Mouse (Mus musculus) kidney, adult 18-20 months (tissue): Measurements from ENCODE around the gene Inka1.

Experiments
- DNase-seq: peaks from one replicate; pipeline ENCODE4 v3.0.0; 2021

Inka1 gene

GRCm38 (mm10) chr9:107983421-107983890, 2.2 kb downstream of the Inka1 start:
- DNase-seq = peak; percentile 75

GRCm38 (mm10) chr9:107982681-107983346, 2.9 kb downstream of the Inka1 start, which contains the start of gene Gm20661:
Gene Gm20661 (plus strand): TSS chr9:107983058.
- peak; percentile 59 for DNase-seq

GRCm38 (mm10) chr9:107981684-107982605, 3.7 kb downstream of the Inka1 start:
- DNase-seq = no peak

DNA sequence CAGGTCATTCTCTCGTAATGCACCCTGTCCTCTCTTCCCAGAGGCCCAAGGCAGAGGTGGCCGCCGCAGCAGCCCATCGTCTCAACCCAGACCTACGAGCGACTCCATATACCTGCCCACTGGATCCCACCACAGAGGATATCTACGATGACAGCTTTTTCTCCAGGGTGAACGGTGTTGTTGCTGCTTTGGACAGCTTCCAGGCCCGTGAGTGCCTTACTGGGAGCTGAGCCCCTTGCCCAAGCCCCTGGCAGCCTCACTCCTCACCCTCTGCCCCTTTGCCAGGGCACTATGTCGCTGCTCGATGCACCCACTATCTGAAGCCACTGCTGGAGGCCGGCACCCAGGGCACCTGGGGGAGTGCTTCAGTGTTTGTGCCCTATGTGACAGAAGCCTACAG, 6.9 kb downstream of the Inka1 start:
- no peak for DNase-seq

GRCm38 (mm10) chr9:107975399-107976386, 10.0 kb downstream of the Inka1 start, which contains the start of gene Uba7:
Gene Uba7 (plus strand): TSS chr9:107975505.
- DNase-seq = peak; percentile 28

- no peak for DNase-seq
Measured at GRCm38 (mm10) chr9:107974491-107975171, 11.0 kb downstream of the Inka1 start.

GRCm38 (mm10) chr9:107971690-107972541, 13.8 kb downstream of the Inka1 start:
- DNase-seq = peak; percentile 16

GRCm38 (mm10) chr9:107970311-107970710, 15.4 kb downstream of the Inka1 start:
- no peak for DNase-seq

DNA sequence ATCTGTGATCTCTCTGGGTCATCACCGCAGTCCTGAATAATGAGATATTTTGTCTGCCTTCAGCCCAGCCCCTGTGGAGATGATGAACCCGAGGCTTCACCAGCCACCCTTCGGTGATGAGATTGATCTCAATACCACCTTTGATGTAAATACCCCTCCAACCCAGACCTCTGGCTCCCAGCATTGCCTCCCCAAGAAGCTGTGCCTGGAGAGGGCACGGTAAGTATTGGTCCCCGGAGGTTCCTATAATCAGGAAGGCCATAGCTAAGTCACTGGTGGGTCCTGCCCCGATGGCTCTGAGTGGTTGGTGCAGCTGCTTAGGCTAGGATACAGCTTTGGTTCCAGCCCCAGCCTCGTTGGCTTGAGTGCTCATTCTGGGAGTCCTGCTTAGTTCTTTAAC, 17.1 kb downstream of the Inka1 start:
- DNase-seq = no peak

- DNase-seq = no peak
Measured at GRCm38 (mm10) chr9:107967437-107967836, 18.2 kb downstream of the Inka1 start.

GRCm38 (mm10) chr9:107966676-107967075, 19.0 kb downstream of the Inka1 start:
- no peak for DNase-seq

DNA sequence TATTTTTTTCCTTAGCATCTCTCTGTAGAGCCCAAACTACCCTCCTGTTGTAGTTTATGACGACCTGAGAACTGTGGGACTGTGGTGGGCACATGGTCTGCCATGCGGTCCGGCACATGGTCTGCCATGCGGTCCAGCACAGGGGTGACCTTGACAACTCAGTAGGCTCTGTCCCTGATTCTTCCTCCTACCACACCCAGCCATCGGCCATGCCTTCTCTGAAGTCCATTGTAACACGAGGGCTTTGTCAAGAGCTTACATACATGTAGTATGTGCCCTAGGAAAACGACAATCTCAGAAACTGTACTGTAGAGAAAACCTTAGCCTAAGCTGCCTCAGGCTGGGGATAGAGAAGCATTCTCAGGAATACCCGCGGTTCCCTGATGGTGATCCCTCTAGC, 21.0 kb downstream of the Inka1 start:
- no peak for DNase-seq

DNA sequence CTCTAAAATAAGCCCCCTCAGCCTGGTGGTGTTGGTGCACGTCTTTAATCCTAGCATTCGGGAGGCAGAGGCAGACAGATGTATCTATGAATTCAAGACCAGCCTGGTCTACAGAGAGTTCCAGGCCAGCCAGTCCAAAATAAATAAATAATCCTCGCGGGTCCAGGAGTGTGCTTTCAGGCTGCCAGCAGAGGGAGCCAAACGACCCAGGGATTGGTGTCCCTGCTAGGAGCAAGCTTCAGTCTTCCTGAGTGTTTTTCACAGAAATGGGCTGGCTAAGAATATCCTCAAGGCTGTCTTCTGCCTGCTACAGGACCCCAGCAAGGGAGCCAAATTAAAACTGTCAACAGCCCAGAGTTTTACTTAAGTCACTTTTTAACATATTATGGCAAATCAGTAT, 22.0 kb downstream of the Inka1 start:
- DNase-seq = peak; percentile 78

- no peak for DNase-seq
Measured at GRCm38 (mm10) chr9:107962916-107963315, 22.8 kb downstream of the Inka1 start.

DNA sequence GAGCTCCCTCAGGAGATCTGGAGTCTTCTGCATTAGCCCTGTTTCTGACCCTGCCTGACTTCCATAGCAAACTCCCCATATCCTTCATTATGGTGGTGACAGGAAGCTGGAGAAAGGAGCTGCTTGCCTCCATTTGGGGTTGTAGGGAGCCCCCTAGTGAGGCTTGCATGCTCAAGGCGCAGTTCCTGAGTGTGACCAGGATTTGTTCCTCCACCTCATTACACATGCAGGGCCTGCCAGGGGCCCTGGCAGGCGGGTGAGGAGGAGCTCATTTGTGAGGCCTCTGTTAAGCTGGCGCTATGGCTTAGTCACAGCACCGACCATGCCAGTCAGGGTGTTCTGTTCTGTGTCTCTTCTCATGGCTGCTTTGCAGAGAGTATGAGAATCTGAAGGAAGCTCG, 23.8 kb downstream of the Inka1 start:
- DNase-seq = no peak

DNA sequence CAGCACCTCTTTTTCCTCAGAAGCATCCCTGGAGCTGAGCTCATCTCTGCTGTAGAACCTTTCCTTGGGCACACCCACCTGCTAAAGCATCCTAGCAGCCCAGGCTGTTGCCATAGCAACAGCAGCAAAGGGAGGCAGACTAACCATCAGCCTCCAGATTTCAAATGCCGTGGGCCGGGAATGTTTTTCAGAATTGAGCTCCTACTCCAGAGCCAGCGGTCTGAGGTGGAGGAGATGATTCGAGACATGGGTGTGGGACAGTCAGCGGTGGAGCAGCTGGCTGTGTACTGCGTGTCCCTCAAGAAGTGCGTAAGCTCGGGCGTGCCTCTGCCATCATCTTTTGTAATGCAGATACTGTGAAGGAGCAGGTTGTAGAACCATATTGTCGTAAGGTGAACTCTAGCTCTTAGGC, 24.3 kb downstream of the Inka1 start:
- DNase-seq = no peak

DNA sequence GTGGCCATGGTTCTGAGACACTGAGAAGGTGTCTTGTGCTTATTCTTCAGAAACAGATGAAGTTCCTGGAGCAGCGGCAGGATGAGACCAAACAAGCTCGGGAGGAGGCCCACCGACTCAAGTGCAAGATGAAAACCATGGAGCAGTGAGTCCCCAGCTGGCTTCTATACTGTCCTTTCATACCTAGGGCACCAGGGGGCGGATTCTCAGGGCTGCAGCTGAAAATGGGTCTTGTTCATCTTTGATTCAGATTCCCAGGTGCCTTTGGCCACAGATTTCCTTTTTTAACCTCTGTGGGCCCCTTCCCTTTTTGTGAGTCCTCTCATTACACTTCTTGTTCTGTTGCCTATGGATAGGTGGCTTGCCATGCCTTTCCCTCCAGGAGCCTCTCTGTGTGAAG, 24.8 kb downstream of the Inka1 start:
- DNase-seq = no peak

- DNase-seq = no peak
Measured at GRCm38 (mm10) chr9:107959896-107960295, 25.8 kb downstream of the Inka1 start.

- no peak for DNase-seq
Measured at GRCm38 (mm10) chr9:107957141-107957540, 28.5 kb downstream of the Inka1 start.

DNA sequence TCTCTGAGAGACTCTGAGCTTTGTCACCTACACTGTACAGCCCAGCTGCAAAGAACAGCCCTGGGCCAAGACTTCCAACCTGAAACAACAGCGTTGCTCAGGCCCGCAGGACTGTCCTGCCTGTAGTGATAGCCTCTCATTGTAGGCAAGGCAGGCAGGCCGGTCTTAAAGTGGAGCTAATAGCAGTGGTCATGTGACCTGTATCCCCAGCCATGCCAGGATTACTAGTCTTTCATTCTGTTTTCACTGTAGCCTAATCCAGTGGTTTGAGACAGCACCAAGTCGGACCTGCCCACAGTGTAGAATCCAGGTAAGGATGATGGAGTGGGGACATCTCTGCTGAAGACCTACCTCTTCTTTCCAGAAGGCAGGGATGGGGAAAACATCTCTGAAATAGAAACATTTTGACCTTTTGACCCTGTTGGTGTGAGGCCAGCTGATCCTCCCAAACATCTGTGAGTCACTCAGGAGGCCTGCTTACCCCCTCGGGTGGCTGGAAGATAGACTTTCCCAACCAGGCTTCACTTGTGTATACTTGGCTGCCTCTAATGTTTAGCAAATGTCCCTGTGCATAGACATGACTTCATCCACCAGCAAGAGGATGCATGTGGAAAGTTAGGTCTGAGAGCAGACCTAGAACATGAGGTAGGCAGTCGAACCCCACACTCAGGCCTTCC, 29.9 kb downstream of the Inka1 start:
- no peak for DNase-seq
